Mouse (Mus musculus) lung, adult 2 months (tissue): ENCODE data around the gene Syn3.

Experiments
- CTCF ChIP-seq: fragments of 200-500 bp; IDR thresholded peaks from 2 replicates; pipeline ENCODE4 v1.5.1; 2011; ENCODE audit warnings: mild to moderate bottlenecking, low read length, control low read depth; ENCODE audit not compliant: insufficient read depth
- POLR2A ChIP-seq: fragments of 200-500 bp; IDR thresholded peaks from 2 replicates; pipeline ENCODE4 v1.6.1; 2011; ENCODE audit warnings: low read depth, mild to moderate bottlenecking, control low read depth, low read length, borderline replicate concordance; ENCODE audit errors: extremely low read depth

- TF ChIP-seq CTCF, result no peak
- TF ChIP-seq POLR2A, result no peak
Measured at GRCm38 (mm10) chr10:86502063-86502462, 3.4 kb upstream of the Syn3 start.
